Mouse (Mus musculus) heart, embryonic 10.5 days (tissue): ENCODE results near the gene Lce6a. TPM values are rescaled to one million over a fixed set of nuclear protein-coding genes. Genes with fewer than 3 reads are reported as not detected.

ENCODE experiments used
- DNase-seq: peaks from one replicate; pipeline ENCODE4 v3.0.0-alpha.2; 2017; ENCODE audit warnings: low spot score
- H3K27ac ChIP-seq: fragments of 300-500 bp; sonication (generic); 2 replicates; pipeline ENCODE4 v1.5.1; 2016; ENCODE audit warnings: mild to moderate bottlenecking
- H3K27me3 ChIP-seq: fragments of 300-500 bp; sonication (generic); 2 replicates; pipeline ENCODE4 v1.6.1; 2016; ENCODE audit warnings: mild to moderate bottlenecking; ENCODE audit not compliant: poor library complexity, insufficient read depth, severe bottlenecking
- H3K36me3 ChIP-seq: fragments of 300-500 bp; sonication (generic); 2 replicates; pipeline ENCODE4 v1.6.1; 2016; ENCODE audit warnings: mild to moderate bottlenecking, moderate library complexity
- H3K4me1 ChIP-seq: fragments of 300-500 bp; sonication (generic); 2 replicates; pipeline ENCODE4 v1.6.1; 2016; ENCODE audit warnings: mild to moderate bottlenecking
- H3K4me3 ChIP-seq: fragments of 300-500 bp; sonication (generic); 2 replicates; pipeline ENCODE4 v1.5.1; 2016; ENCODE audit warnings: mild to moderate bottlenecking, moderate library complexity
- H3K9me3 ChIP-seq: fragments of 300-500 bp; sonication (generic); 2 replicates; pipeline ENCODE4 v1.6.1; 2016; ENCODE audit warnings: mild to moderate bottlenecking, moderate library complexity
- WGBS: fragments of 180-500 bp; shearing (Covaris S2); methylation state at CpG from one replicate; pipeline ENCODE4 v1.1.7; 2016; 5-methylcytosine and 5-hydroxymethylcytosine counted together
- polyA plus RNA-seq: library from polyadenylated mRNA; unstranded; fragments of >200 nt; fragmentation: Nextera tagmentation; extraction: Ambion mirVana; gene quantifications from 2 replicates; pipeline ENCODE4 v1.2.1, GENCODE M21; 2016

Gene Lce6a
- not detected in 2 replicates for polyA plus RNA-seq

DNA sequence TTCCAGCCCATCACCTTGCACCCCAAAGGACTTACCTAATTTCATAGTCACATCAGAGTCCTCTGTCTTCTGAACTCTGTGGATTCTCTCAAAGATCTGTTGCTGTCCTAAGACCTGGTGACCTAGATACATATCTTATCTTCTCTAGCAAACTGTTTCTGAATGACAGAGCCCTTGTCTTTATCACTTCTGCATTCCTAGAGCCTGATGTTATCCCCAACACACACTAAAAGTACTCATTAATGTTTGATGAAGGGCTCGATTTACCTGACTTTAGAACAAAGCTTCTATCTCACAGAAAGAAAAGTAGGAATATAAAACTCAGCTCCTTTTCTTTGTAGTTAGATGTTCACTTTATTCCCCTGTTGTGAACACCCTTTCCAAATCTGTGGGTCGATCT lies at the start of gene Lce6a:
Gene Lce6a (minus strand): TSS at position 101 of the 400 bp plus-strand sequence.
- no peaks in the 10 kb centered on the region for H3K4me1 ChIP-seq
- no peak for DNase-seq
- no peak within 1 kb of the TSS for H3K27ac ChIP-seq
- no peaks in the 10 kb centered on the region for H3K27me3 ChIP-seq
- WGBS: 69% methylated on average over 2 of the region's 2 CpGs
- no peaks in the 10 kb centered on the region for H3K36me3 ChIP-seq
- H3K4me3 ChIP-seq: no peak within 1 kb of the TSS
- H3K9me3 ChIP-seq: no peaks in the 10 kb centered on the region

GRCm38 (mm10) chr3:92670215-92670614 lies 48.8 kb upstream of the Lce6a start, which contains the start of gene Lce1a2:
TSS of gene Lce1a2 (minus strand) at chr3:92670315.
- H3K4me1 ChIP-seq: no peaks in the 10 kb centered on the region
- no peak within 1 kb of the TSS for H3K4me3 ChIP-seq
- H3K27me3 ChIP-seq: no peaks in the 10 kb centered on the region
- no peak for DNase-seq
- no peak within 1 kb of the TSS for H3K27ac ChIP-seq
- H3K36me3 ChIP-seq: no peaks in the 10 kb centered on the region
- H3K9me3 ChIP-seq: no peaks in the 10 kb centered on the region

GRCm38 (mm10) chr3:92656826-92657225 lies 35.4 kb upstream of the Lce6a start, which contains the start of gene Lce1b:
TSS of gene Lce1b (minus strand) at chr3:92656926.
- no peak for DNase-seq
- Histone ChIP-seq H3K27ac (no peak within 1 kb of the TSS), H3K36me3 (no peaks in the 10 kb centered on the region), H3K4me1 (no peaks in the 10 kb centered on the region), H3K9me3 (no peaks in the 10 kb centered on the region), H3K27me3 (no peaks in the 10 kb centered on the region), H3K4me3 (no peak within 1 kb of the TSS)

- Histone ChIP-seq H3K36me3 (no peaks in the 10 kb centered on the region), H3K4me3 (no peak within 1 kb of the TSS), H3K4me1 (no peaks in the 10 kb centered on the region), H3K27me3 (no peaks in the 10 kb centered on the region), H3K27ac (no peak within 1 kb of the TSS), H3K9me3 (no peaks in the 10 kb centered on the region)
- WGBS: 78% methylated on average over 1 of the region's 1 CpGs
- DNase-seq: no peak
These were observed 26.7 kb upstream of the Lce6a start, which contains the start of gene Lce1a1 for GRCm38 (mm10) chr3:92648207-92648606. TSS of gene Lce1a1 (minus strand) at chr3:92648307.

DNA sequence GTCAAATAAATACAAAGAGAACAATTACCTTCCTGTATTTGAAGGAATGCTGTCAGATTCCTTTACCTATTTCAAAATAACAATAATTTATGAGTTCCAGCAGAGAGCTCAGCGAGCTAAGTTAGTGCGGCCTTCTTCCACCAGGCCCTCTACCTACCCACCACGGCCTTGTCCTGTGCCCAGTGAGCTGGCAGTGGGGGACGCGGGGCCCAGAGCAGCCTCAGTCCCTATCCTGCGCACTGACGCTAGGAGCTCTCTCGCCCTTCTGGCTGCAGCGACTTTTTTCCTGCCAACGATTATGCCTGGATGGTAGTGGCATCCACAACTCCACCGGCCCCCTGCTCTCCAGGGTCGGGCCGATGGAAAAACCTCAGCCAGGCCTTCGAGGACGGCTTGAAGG lies 18.4 kb upstream of the Lce6a start:
- H3K36me3 ChIP-seq: no peaks in the 10 kb centered on the region
- no peak for DNase-seq
- WGBS: 93% methylated on average over 15 of the region's 15 CpGs

GRCm38 (mm10) chr3:92638653-92638991 lies 17.2 kb upstream of the Lce6a start:
- H3K36me3 ChIP-seq: no peaks in the 10 kb centered on the region
- H3K9me3 ChIP-seq: no peaks in the 10 kb centered on the region
- no peaks in the 10 kb centered on the region for H3K27me3 ChIP-seq
- H3K4me1 ChIP-seq: no peaks in the 10 kb centered on the region
- WGBS: 82% methylated on average over 3 of the region's 3 CpGs
- DNase-seq: no peak
- no peak overlapping the region for H3K4me3 ChIP-seq
- no peak overlapping the region for H3K27ac ChIP-seq

More for the DNA sequence above, 18.4 kb upstream of the Lce6a start:
- Histone ChIP-seq H3K27ac (no peak overlapping the region), H3K9me3 (no peaks in the 10 kb centered on the region), H3K27me3 (no peaks in the 10 kb centered on the region), H3K4me1 (no peaks in the 10 kb centered on the region), H3K4me3 (no peak overlapping the region)

GRCm38 (mm10) chr3:92637745-92638652 lies 16.5 kb upstream of the Lce6a start:
- no peak for DNase-seq
- Histone ChIP-seq H3K4me3 (no peak overlapping the region), H3K27me3 (no peaks in the 10 kb centered on the region), H3K27ac (no peak overlapping the region), H3K36me3 (no peaks in the 10 kb centered on the region), H3K9me3 (no peaks in the 10 kb centered on the region), H3K4me1 (no peaks in the 10 kb centered on the region)
- WGBS: 60% methylated on average over 1 of the region's 1 CpGs

DNA sequence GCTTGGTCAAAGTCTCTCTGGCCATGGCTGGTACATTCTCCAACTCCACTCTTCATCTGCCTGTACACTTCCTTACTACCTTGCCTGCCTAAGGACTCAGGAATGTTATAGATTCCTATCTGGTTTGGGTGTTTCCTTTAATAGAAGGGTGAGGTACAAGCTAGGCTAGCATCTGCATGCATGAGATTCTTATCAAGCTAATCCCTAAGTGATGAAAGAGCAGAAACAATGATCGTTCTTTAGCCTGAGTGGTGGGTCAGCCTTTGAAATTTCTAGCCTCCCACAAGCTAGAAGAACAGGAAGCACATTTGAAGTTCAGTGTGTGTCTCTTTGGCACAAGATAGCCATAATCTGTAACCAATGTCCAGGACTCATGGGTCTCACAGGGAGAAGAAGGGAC lies 11.7 kb downstream of the Lce6a start:
- H3K4me1 ChIP-seq: no peaks in the 10 kb centered on the region
- no peaks in the 10 kb centered on the region for H3K9me3 ChIP-seq
- 15% methylated on average over 1 of the region's 1 CpGs for WGBS
- no peak for DNase-seq
- H3K27ac ChIP-seq: no peak overlapping the region
- H3K4me3 ChIP-seq: no peak overlapping the region
- no peaks in the 10 kb centered on the region for H3K36me3 ChIP-seq
- no peaks in the 10 kb centered on the region for H3K27me3 ChIP-seq

DNA sequence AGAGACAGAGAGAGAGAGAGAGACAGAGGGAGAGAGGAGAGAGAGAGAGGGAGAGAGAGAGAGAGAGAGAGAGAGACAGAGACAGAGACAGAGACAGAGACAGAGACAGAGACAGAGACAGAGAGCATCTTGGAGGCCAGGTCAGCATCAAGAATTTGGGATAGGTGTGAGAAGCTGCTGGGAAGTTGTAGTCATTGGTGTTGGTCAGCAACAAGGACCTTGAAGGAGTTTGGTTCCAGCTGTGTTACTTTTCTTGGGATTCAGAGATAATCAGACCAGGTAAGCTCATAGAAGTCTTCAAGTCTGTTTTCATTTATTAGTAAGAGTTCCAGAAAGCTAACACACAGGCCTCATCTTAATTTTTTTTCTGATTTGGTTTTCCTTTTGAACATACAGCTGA lies 14.1 kb downstream of the Lce6a start, which contains the start of gene 2210017I01Rik:
Gene 2210017I01Rik (minus strand): TSS at position 101 of the 400 bp plus-strand sequence.
- H3K4me1 ChIP-seq: no peaks in the 10 kb centered on the region
- DNase-seq: no peak
- no peaks in the 10 kb centered on the region for H3K36me3 ChIP-seq
- no peak within 1 kb of the TSS for H3K4me3 ChIP-seq
- H3K9me3 ChIP-seq: no peaks in the 10 kb centered on the region
- no peaks in the 10 kb centered on the region for H3K27me3 ChIP-seq
- H3K27ac ChIP-seq: no peak within 1 kb of the TSS

DNA sequence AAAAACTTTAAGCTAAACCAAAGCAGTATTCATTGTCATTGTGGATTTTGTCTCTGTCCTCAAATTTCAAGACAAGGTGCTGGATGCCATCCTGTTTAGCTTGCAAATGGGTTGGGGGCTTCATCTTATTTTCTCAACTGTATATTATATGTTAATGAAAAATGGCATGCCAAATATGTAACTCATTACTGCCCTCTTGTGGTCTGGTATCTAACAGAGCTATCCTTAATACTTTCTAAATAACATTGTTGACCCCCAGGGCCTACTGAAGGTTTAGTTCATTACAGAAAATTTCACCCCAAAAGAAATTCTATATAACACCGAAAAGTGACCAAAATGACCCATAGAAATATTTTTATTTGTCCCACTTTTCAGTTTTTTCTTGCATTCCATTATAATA lies 19.3 kb downstream of the Lce6a start:
- WGBS: 37% methylated on average over 1 of the region's 1 CpGs
- Histone ChIP-seq H3K27ac (no peak overlapping the region), H3K27me3 (no peaks in the 10 kb centered on the region), H3K36me3 (no peaks in the 10 kb centered on the region), H3K4me1 (no peaks in the 10 kb centered on the region), H3K9me3 (no peaks in the 10 kb centered on the region), H3K4me3 (no peak overlapping the region)
- DNase-seq: no peak

DNA sequence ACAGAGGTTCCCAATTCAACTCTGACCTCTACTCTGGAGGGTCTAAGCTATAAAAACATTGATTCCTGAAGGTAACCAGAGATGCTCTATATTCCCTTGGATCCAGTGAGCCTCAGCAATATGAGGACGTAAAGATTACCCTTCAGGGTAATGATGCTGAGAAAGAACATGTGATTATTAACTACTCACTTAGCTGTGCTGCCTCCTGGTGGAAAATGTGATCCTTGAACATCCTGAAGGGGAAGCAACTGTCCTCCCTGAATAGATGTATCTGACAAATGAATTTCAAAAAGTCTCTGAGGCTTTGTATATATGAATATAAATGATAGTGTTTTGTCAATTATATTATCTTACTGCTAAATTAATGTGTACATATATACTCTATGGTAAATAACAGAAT lies 21.0 kb downstream of the Lce6a start:
- Histone ChIP-seq H3K4me1 (no peaks in the 10 kb centered on the region), H3K27ac (no peak overlapping the region), H3K9me3 (no peaks in the 10 kb centered on the region), H3K36me3 (no peaks in the 10 kb centered on the region), H3K4me3 (no peak overlapping the region), H3K27me3 (no peaks in the 10 kb centered on the region)
- no peak for DNase-seq
- WGBS: 58% methylated on average over 1 of the region's 1 CpGs

DNA sequence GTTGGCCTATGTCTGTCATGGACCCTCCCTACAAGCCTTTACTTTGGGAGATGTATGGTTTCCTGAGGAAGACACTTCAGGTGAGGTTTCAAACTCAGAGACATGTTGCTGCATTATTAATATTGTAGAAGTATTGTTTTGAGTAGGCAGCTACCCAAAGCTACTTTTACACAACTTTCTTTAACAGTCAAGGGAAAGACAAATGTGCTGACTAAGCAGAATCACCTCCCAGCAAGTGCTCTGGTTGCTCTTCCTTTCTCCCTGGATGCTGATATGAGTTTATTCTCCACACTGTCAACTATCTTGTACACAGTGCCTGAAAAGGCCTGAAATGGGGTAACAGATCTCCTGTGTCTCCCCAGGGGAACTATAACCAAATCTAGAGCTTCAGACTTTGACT lies 21.5 kb downstream of the Lce6a start:
- DNase-seq: no peak
- no peaks in the 10 kb centered on the region for H3K27me3 ChIP-seq
- H3K4me1 ChIP-seq: no peaks in the 10 kb centered on the region
- H3K27ac ChIP-seq: no peak overlapping the region
- H3K36me3 ChIP-seq: no peaks in the 10 kb centered on the region
- no peak overlapping the region for H3K4me3 ChIP-seq
- H3K9me3 ChIP-seq: no peaks in the 10 kb centered on the region

GRCm38 (mm10) chr3:92598429-92598828 lies 23.0 kb downstream of the Lce6a start:
- H3K9me3 ChIP-seq: no peaks in the 10 kb centered on the region
- H3K27ac ChIP-seq: no peak overlapping the region
- no peak for DNase-seq
- H3K4me1 ChIP-seq: no peaks in the 10 kb centered on the region
- WGBS: 92% methylated on average over 2 of the region's 2 CpGs
- no peak overlapping the region for H3K4me3 ChIP-seq
- no peaks in the 10 kb centered on the region for H3K27me3 ChIP-seq
- no peaks in the 10 kb centered on the region for H3K36me3 ChIP-seq

DNA sequence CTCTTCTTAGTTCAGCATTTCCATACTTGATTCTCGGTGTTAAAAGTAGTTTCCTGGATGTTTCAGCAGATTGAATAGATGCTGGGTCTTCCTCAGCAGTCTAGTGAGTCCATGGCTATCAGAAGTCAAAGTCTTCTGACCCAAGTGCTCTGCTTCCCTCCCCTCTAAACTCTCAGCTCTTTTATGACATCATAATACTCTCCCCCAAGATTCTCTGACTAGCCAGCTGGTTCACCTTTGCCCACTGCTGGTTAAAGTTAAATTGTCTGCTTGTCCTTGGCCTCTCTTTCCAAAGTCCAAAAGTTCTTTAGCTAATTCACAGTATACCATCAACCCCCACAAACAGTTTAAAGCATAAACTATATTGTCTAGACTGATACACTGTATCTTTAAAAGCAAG lies 32.6 kb downstream of the Lce6a start, which contains the start of gene Smcp:
Gene Smcp (minus strand): TSS at position 140 of the 400 bp plus-strand sequence.
- Histone ChIP-seq H3K9me3 (no peaks in the 10 kb centered on the region), H3K27ac (no peak within 1 kb of the TSS), H3K4me3 (no peak within 1 kb of the TSS), H3K4me1 (no peaks in the 10 kb centered on the region), H3K36me3 (no peaks in the 10 kb centered on the region), H3K27me3 (no peaks in the 10 kb centered on the region)
- WGBS: 69% methylated on average over 1 of the region's 1 CpGs
- DNase-seq: no peak
